Mouse (Mus musculus) CD8-positive naive resting alpha-beta T cell, adult 2 months (primary cell): Measurements from ENCODE around the gene Kat8.

Experiments
- DNase-seq, 2 experiments: peaks; one replicate each; pipeline ENCODE4 v3.0.0; 2022; ENCODE audit warnings: low read depth in 2 of 2, low spot score in 2 of 2

Gene Kat8

DNA sequence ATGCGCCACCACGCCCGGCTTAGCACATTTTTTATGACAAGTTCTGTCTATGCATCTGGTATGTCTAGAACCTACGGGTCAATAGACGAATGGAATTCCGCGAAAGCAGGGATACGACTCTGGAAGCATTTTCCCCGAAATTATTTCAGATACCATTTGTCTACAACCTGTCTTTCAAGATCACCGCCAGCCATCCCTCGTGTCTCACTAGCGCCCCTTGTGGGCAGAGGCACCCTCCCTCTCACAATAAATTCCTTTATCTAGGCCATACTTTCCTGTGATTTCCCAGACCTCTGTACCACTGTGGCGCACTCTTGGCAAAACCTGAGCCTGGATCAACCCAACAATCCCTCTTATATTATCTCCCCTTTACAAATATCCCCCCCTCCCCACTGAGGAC lies 15.9 kb upstream of the Kat8 start:
- peak; percentile 66 to 71 for DNase-seq

- no peak for DNase-seq
Observed at GRCm38 (mm10) chr7:127897542-127897941, 14.8 kb upstream of the Kat8 start.

- DNase-seq, result peak; percentile 44 to 69
Observed at GRCm38 (mm10) chr7:127898179-127898956, 13.9 kb upstream of the Kat8 start.

GRCm38 (mm10) chr7:127899997-127900396 lies 12.3 kb upstream of the Kat8 start:
- no peak for DNase-seq

DNA sequence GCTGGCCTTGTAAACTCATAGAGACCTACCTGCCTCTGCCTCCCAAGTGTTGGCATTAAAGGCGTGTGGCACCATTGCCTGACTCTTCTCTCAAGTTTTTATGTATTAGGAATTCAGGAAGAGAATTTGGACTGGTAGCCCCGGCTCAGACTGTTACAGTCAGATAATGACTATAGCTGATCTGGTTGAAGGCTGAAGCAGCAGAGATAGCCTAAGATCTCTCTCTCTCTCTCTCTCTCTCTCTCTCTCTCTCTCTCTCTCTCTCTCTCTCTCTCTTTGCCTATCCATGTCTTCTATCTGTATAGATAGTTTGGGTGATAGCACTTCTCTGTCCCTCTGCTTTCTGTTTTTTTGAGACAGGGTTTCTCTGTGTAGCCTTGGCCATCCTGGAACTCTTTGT lies 10.5 kb upstream of the Kat8 start:
- no peak for DNase-seq

- DNase-seq, result peak; percentile 36 to 53
Observed at GRCm38 (mm10) chr7:127903971-127904796, 8.1 kb upstream of the Kat8 start, which contains the start of gene Bckdk. Gene Bckdk (plus strand): TSS chr7:127904082.

DNA sequence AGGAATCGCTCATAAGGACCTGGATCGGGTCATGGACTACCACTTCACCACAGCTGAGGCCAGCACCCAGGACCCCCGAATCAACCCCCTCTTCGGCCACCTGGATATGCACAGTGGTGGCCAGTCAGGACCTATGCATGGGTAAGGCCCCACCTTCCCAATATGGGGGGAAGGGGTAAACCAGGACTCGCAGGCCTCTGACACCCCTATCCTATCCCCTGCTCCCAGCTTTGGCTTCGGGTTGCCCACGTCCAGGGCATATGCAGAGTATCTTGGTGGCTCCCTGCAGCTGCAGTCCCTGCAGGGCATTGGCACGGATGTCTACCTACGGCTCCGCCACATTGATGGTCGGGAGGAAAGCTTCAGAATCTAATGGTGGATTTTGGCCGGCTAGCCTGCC lies 4.4 kb upstream of the Kat8 start:
- no peak for DNase-seq

DNA sequence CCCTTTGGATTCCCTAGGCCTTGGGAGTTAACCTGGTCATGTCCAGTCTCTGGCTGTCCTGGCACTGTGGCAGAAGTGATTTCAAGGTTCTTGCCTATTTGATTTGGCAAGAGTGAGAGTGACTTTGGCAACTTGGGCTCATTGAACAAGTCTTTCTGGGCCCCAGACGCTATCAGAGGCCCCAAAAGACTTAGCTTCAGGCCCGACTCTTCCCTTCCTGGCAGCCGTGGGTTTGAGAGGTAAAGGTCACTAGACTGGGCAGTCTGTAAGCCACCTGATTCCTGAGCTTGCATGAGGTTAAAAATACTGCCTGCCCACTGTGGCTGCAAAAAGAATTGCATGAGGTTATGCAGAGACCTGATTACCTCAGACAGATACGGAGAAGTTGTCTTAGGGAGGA lies 3.7 kb upstream of the Kat8 start:
- DNase-seq, result no peak

DNA sequence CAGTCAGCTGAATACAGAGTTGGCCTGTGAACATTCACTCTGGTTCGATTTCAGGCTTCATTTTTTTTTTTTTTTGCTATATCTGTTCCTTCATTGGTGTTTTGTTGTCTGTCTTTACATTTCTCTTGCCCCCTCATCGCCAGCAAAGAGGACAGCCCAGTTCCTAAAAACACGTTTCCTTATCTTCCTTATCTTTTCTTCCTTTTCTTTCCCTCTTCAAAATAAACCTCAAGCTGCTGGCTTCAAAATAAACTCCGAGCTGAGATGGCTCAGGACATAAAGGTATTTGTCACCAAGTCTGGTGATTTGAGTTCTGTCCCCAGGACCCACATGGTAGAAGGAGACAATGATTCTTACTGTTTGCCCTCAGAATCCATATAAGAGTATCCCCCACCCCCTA lies 622 bp downstream of the Kat8 start:
- DNase-seq, result no peak

- no peak for DNase-seq
Observed at GRCm38 (mm10) chr7:127915293-127915692, 3.0 kb downstream of the Kat8 start.

GRCm38 (mm10) chr7:127918203-127918602 lies 5.9 kb downstream of the Kat8 start:
- peak; percentile 39 to 67 for DNase-seq

DNA sequence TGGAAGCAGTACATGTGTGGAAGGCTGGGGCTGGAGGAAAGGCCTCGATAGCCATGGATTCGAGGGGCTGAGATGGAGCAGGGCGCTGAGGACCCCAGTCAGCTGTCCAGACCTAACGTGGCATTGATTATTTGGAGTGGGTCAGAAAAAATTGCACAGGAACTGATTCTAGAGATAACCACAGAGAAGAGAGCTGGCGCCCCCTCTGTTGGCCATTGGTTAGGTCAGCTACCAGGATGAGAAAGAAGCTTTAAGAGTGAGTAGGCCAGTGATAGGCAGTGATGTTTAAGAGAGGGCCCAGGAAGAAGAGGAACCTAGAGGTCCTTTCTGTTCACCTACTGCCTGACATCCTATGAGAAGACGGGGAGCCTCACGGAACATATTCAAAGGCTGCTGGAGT lies 7.0 kb downstream of the Kat8 start:
- DNase-seq, result no peak

DNA sequence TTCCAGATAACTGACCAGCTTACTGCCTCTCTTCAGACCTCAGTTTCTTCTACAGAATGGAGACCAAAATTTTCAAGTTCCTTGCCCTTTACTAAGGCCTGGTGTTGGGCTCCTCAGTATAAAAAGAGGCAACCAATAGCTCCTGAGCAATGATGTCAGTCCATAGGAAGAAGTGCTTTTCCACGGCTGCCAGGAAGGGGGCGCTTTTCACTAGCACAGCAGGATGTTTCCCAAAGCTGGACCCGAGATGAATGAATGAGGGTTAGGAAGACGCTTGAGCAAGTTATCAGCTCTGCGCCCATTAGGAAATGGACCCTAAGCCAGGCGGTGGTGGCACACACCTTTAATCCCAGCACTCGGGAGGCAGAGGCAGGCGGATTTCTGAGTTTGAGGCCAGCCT lies 9.2 kb downstream of the Kat8 start:
- no peak for DNase-seq

DNA sequence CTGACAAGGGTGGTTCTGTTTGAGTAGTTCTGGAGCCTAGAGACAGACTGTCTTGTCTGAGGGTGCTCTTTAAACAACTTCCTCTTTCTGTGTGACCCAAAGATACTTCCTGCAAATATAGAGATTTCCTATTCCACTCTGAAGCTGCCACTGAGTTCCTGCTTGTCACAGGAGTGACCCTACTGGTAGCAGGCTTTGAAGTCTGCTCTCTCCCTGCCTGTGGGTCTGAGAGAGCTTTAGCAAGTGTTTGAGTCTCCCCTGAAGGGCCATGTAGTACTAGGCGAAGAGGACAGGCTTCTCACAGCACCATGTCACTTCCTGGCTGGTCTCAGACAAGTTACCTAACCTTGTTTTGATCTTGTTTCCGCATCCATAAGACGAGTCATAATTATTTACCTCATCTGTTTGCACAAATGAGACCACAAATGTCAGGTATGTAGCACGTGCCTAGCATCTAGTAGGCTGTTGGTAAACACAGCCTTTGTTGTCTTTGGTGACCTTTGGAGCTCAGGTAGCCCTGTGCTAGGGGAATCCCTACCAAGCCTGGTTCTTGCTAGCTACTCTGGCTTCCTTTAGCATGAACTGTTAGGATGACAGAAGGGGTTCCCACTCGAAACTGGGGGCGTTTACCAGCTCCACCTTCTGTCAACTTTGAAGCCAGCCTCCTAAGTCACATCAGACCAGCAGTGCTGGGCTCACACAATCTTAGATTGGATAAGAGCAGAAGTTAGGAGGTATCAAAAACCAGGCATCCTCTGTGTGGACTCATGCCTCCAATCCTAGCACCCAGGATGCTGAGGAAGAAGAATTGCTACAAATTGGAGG lies 10.3 kb downstream of the Kat8 start:
- no peak for DNase-seq

GRCm38 (mm10) chr7:127923714-127924113 lies 11.4 kb downstream of the Kat8 start:
- no peak for DNase-seq

- DNase-seq, result no peak
Observed at GRCm38 (mm10) chr7:127925252-127925651, 12.9 kb downstream of the Kat8 start.

DNA sequence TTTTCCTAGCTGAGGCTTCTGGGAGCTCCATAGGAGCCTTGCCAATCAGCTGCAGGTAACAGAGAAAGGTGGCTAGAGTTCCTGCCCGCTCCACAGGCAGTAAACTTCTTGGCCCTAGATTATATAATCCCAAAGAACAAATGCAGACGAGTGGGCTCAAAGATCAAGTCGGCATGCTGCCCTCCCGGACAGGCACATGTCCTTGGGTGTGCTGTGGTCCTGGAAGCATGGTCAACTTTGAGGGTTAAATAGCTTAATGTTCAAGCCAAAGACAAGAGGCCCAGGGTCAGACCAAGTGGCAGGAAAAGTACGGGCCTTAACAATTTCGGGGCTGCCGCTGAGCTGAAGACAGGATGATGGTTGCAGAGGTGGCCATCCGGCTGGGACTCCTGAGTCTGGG lies 13.8 kb downstream of the Kat8 start:
- no peak for DNase-seq

DNA sequence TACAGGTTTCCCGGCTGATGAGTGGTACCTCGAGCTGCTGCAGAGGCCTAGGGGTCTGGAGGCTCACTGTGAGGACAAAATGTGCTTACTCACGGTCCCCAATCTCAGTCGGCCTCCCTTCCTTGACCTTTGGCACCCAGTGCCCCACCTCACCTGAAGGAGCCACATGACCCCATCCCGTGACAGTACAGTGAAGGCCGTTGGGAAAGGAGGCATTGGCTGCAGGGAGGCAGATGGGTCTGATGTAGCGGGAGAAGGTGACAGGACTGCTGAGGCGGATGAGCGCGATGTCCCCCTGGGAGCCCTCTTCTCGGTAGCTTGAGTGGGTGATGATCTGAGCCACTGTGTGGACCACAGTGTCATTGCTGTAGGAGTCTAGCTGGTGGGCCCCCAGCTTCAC lies 14.5 kb downstream of the Kat8 start:
- DNase-seq, result no peak

- no peak for DNase-seq
Observed at GRCm38 (mm10) chr7:127927726-127928125, 15.4 kb downstream of the Kat8 start.

- no peak for DNase-seq
Observed at GRCm38 (mm10) chr7:127928596-127928995, 16.3 kb downstream of the Kat8 start.

GRCm38 (mm10) chr7:127929923-127930322 lies 17.6 kb downstream of the Kat8 start, which contains the start of gene Prss8:
Gene Prss8 (minus strand): TSS chr7:127930104.
- DNase-seq, result no peak
